Mouse (Mus musculus) WW6 (cell line): ENCODE measurements around the gene Cog7.

Experiments
- DNase-seq: peaks from one replicate; pipeline ENCODE4 v3.0.0-alpha.2; 2013; ENCODE audit warnings: low read depth, low spot score

Gene Cog7

DNA sequence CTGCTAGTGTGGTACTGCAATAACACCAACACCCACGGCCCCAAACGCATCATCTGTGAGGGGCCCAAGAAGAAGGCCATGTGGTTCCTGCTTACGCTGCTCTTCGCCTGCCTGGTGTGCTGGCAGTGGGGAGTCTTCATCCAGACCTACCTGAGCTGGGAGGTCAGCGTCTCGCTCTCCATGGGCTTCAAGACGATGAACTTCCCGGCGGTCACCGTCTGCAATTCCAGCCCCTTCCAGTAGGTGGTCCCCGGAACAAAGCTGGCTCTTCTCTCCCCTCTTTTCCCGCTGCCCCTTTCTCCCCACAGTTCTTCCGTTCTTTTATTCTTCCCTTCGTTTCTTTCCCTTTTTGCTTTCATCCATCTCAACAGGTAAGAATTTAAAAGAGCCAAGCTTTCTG is 82.2 kb downstream of the Cog7 start:
- DNase-seq = peak; percentile 11

- no peak for DNase-seq
Measured at GRCm38 (mm10) chr7:121896689-121897088, 84.8 kb downstream of the Cog7 start.

DNA sequence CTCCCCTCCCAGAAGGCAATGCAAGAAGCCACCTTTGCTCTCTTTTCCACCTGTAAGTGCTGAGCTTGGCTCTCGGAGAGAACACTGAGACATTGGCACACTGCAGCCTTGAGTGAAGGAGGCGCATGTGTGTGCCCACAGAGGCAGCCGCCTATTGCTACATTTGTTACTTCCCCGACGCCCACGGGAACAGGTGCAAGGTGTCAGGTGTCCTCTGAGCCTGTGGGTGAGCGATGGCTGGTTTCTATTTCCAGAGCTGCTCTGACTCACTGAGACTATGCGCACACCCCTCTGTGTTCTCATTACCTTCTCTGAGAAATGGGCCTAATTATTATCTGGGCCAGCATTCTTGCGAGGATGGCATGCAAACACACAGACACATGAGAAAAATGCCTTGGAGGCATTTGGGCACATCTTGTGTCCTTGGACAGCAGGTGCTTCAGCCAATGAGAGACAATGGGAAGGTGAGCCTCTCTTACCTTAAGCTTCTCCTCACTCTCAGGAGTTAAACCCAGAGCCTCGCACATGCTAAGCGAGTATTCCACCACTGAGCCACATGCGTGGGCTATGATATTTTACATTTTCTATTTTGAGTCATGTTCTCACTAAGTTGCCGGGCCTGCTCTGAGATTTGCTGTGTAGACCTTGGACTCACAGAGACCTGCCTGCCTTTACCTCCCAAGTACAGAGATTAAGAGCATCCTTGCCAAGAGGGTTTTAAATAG is 90.7 kb downstream of the Cog7 start:
- no peak for DNase-seq

DNA sequence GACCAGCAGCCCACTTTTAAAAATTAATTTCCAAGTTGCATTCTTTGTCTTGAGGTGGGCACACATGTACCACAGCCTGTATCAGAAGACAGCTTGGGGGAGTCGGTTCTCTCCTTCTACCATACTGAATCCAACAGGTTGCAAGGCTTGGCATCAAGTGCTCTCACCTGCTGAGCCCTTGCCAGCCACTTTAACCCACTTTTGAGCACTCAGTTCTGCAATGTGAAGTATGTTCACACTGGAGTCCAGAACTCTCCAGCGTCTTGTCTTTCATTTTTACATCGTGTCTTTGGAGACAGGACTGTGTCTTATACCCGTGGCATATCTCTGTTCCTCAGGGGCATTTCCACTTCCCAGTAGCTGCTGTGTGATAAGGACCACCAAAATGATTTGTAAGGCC is 101.3 kb downstream of the Cog7 start:
- DNase-seq = no peak

DNA sequence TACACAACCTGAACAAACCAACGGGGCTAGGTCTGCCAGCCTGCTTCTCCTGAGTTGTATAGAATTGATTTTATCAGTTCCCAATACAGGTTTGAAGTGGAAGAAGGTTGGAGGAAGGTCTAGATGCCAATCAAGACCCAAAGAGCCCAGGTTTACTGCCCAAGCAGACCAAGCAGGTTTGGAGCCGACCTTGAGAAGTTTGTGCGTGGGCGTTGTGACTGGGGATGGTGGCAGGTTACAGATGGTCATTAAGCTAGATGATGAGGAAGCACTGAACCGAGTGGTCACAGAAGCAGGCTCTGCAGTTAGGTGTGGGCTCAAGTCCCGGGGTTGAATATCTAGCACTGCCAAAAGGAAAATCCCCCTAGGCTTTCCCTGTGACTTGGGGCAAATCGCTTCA is 106.7 kb downstream of the Cog7 start:
- DNase-seq = no peak

DNA sequence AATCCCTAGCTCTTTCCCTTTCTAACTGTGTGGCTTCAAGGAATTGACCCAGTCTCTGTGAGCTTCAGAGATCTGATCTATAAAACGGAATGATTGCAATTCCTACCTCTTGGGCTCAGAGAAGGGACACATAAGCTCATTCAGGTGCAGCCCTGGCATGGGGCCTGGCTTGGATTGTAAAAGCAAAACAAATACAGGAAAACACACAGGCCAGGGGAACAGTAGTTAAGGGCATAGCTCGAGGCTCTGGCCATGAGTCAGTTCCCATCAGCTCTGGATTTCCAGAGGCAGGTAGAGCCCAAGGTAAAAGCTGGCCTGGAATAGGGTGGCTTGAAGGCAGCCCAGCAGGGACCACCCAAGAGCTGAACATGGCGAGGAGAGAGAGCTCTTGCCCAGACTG is 107.5 kb downstream of the Cog7 start:
- no peak for DNase-seq

DNA sequence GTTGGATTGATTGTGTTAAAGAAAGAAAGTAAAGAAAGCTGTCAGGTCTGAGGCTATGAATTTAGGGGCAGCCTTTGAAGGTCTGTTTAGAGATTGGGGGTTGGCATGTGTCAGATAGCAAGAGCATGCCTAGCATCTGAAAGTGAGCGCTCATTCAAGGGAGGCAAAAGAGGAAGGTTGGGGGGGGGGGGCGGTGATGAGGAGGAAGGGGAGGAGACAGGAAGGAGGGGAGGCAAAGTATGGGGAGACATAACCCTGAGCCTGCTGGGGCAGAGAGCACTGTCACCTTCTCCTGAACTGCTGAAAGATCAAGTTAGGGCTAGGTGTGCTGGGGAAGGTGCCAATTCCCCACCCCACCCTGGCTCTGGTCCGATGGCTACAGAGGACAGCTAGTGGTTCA is 109.9 kb downstream of the Cog7 start:
- DNase-seq = no peak

DNA sequence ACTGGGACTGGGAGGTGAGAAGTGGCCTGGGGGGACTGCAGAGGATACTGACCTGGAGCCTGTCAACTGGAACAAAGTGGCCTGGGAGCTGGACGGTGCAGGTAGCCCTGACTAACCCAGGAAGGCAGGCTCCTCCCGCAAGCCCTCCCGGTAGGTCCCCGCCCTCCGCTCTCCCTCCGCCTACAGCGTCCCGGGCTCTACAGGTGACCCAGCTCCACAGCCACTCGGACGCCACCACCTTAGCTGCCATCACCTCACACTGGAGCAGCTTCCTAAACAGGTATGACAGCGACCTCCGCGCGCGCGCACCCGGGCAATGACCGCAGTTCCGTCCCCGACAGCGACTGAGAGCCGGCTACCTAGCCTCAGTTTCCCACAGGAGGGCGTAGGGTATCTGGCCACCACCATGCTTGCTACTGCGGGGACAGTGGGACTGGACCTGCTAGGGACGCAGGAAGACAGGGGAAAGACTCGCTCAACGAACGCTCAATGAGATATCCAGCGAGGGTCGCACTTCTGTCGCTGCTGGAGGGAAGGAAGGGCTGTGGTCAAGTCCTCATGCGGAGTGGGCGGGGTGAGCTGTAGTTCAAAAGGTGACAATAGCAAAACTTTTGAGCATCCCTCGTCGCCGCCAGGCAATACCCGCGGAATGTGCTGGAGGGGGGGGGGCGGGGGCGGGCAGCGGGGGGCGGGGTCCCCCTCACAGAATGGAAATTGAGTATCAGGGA is 116.5 kb downstream of the Cog7 start, which contains the start of gene Scnn1b:
Scnn1b (plus strand) TSS at position 181 of the 728 bp plus-strand sequence.
- DNase-seq = no peak

DNA sequence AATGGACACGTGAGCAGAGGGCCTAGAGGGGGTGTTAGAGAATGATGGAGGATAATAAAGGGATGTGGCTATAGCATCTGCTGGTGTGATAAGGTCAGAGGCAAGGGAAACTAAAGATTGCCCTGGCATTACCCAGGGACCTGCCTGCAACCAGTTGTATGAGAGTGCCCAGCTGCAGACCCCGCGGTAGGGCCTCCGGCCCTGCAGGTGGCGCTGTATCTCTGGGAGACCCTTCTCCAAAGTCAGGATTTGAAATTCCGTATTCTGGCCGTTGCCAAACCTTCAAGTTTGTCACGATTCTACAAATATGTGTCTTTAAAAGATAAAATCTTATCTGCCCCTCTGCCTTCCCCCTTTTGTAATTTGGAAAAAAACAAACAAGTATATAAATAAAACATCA is 122.6 kb downstream of the Cog7 start:
- no peak for DNase-seq

DNA sequence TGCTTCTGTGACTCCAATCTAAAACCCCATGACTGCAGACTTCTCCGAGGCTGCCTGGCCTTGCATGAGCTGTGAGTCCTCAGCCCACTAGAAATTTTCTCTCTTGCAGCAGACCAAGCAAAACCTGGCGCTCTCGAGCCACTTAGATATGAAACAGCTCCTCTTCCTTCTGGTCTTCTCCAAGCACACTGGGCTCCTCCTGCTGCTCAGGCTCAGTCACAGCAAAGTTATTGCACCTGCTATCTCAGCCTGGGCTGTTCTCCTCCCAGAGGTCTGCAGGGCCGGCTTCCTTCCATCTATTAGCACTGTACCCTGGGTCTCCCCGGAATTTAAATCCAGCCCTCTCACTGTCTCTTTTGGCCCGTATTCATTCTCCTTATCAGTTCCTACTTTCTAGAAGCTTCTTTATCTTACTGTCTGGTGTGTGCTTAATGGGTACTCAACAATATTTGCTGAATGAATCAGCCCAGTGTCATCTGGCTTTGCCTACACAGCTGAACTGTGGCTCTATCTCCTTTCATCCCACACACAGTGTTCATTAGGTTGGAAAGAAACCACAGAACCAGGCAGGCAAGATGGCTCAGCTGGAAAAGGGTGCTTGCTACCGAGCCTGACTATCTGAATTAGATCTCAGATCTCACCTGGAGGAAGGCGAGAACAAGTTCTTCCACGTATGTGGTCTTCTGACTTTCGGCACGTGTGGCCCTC is 124.2 kb downstream of the Cog7 start:
- DNase-seq = no peak

DNA sequence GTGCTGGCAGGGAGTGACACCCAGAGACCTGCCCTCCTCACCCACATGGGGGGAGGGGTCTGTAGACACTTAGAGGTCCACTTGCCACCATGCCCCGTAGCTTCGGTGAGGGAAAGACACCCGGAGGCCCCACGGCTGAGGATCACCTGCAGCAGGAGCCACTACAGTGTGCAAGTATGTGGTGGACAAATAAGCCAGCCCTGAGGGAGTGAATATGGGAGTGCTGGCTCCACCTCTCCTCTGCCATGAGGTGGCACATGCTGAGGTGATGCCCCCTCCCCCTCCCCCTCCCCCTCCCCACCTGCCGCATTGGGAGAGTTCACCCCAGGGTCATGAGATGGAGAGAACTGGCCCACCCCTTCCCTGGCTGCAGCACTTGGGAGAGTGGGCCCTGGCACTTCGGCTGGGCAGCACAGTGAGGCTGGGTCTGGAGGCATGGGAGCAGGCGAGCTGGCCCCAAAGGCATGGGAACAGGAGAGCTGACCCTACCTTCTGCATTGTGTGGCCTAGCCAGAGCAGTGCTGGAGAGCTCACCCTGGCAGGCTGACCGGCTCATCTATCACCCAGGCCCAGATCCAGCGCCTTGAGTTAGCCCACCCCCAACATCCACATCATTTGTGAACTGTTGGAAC is 132.9 kb downstream of the Cog7 start:
- no peak for DNase-seq

DNA sequence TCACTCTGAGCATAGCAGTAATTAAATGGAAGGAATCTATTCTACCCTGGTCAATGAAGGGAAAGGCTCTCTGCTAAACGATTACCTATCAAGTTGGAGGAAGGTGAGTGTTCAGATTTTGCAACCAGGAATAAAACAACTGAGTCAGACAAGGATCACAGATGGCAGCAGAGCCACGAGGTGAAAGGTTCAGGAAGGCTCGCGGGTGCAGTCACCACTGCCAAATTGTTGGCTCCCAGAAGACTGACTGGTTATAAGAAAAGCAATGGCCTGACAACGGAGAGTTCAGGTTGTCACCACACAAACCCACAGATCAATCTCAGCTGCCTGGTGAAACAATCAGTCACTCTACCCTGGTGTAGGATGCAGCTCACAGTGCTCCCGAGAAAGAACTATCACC is 135.5 kb downstream of the Cog7 start:
- DNase-seq = no peak

DNA sequence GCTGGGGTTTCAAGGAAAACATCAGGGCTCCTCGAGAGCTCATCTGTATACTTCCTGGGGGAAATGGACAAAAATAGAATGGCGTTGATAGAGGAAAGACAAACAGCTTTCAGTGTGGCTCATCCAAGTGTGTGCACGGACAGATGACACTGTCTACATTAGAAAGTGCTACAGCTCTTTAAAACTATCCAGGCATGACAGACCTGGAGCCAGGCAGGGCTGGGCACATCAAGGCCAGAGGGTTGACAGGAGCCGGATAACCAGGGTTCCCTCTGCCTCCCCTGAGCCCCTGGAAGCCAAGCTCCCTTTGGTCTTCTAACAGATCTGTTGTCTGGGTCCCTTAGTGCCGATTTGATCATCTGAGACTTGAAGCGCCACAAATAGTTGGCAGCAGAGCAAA is 139.3 kb downstream of the Cog7 start:
- no peak for DNase-seq

DNA sequence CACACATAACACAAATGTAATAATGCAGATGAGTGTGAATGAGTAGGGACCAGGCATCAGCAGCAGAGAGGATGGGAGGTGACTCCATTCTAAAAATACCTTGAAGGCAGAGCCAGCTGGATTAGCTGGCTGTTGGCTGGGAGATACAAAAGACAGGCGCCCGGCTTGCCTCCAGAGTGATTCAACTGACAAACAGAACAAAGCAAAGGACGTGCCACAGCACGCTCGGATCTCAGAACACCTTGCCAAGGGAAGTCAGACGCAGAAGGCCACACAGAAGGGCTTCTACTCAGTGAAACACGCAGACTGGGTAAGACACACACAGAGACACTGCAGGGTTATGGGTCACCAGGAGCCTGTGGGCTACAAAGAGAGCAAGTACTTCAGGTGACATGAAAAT is 140.7 kb downstream of the Cog7 start:
- no peak for DNase-seq

DNA sequence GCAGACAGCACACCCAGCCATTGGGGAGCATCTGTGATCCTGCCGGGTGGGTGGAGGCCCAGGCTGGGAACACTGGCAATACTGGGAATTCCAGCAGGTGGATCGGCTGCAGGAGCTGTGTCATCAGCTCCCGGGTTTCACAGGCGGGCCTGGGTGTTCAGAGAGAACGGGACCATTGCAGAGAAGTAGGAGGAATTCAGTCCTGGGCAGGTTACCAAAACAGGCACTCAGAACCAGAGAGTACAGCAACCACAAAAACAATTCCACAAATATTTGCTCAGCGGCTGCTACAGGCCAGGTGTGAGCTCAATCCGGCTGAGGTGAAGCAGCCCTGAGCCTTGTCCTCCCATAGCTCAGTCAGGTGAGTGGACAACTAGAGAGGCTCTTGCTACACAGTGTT is 144.7 kb downstream of the Cog7 start:
- no peak for DNase-seq

GRCm38 (mm10) chr7:121835392-121835791 is 146.1 kb downstream of the Cog7 start:
- DNase-seq = no peak
